Mouse (Mus musculus) heart, embryonic 14.5 days (tissue): Measurements from ENCODE around the gene Lamc2. TPM values are rescaled to one million over a fixed set of nuclear protein-coding genes. Genes with fewer than 3 reads are reported as not detected.

Experiments used
- ATAC-seq: fragments of 200-750 bp; cut with Nextera tagmentation; 2 replicates; pipeline ENCODE4 v1.8.0; 2017; ENCODE audit warnings: low read depth, moderate TSS enrichment; ENCODE audit not compliant: insufficient number of reproducible peaks, insufficient read depth, low FRiP score
- H3K27ac ChIP-seq, 2 experiments: fragments of 200-500 bp in 1 of 2; fragments of 300-500 bp in 1 of 2; sonication (generic) in 1 of 2; replicated peaks in 1 of 2; 2 replicates each; pipeline ENCODE4 v1.5.1; 2012 to 2014; ENCODE audit warnings: low read depth in 2 of 2, low read length in 2 of 2, control low read depth in 1 of 2, mild to moderate bottlenecking in 1 of 2, mixed read lengths in 1 of 2; ENCODE audit not compliant: control insufficient read depth in 1 of 2, insufficient read depth in 1 of 2
- H3K27me3 ChIP-seq: fragments of 300-500 bp; sonication (generic); 2 replicates; pipeline ENCODE4 v1.6.1; 2014; ENCODE audit warnings: mild to moderate bottlenecking, low read length, control low read depth; ENCODE audit not compliant: control insufficient read depth, insufficient read depth
- H3K36me3 ChIP-seq: fragments of 300-500 bp; sonication (generic); 2 replicates; pipeline ENCODE4 v1.6.1; 2014; ENCODE audit warnings: mild to moderate bottlenecking, control low read depth, low read length, mixed read lengths; ENCODE audit not compliant: control insufficient read depth, insufficient read depth
- H3K4me1 ChIP-seq, 2 experiments: fragments of 200-500 bp in 1 of 2; fragments of 300-500 bp in 1 of 2; sonication (generic) in 1 of 2; 2 replicates each; pipeline ENCODE4 v1.6.1; 2012 to 2014; ENCODE audit warnings: low read length in 2 of 2, control low read depth in 1 of 2, mixed read lengths in 1 of 2; ENCODE audit not compliant: control insufficient read depth in 2 of 2, insufficient read depth in 2 of 2
- H3K4me2 ChIP-seq: fragments of 300-500 bp; sonication (generic); 2 replicates; pipeline ENCODE4 v1.6.1; 2014; ENCODE audit warnings: mild to moderate bottlenecking, low read length
- H3K4me3 ChIP-seq, 2 experiments: fragments of 200-500 bp in 1 of 2; fragments of 300-500 bp in 1 of 2; sonication (generic) in 1 of 2; 2 replicates each; pipeline ENCODE4 v1.5.1; 2012 to 2014; ENCODE audit warnings: low read length in 2 of 2, mild to moderate bottlenecking in 2 of 2, control low read depth in 1 of 2, low read depth in 1 of 2, moderate library complexity in 1 of 2; ENCODE audit not compliant: control insufficient read depth in 1 of 2, insufficient read depth in 1 of 2
- H3K9ac ChIP-seq: fragments of 300-500 bp; sonication (generic); 2 replicates; pipeline ENCODE4 v1.6.1; 2014; ENCODE audit warnings: mild to moderate bottlenecking, low read length
- H3K9me3 ChIP-seq: fragments of 300-500 bp; sonication (generic); 2 replicates; pipeline ENCODE4 v1.6.1; 2016; ENCODE audit warnings: low read length, control low read depth; ENCODE audit not compliant: control insufficient read depth
- WGBS: fragments of 180-500 bp; shearing (Covaris S2); extraction: QIAGEN DNeasy Blood & Tissue Kit; methylation state at CpG from one replicate; pipeline ENCODE4 v1.1.7; 2014; 5-methylcytosine and 5-hydroxymethylcytosine counted together
- polyA plus RNA-seq: library from polyadenylated mRNA; unstranded; fragments of >200 nt; fragmentation: Nextera tagmentation; extraction: Ambion mirVana; gene quantifications from 2 replicates; pipeline ENCODE4 v1.2.1, GENCODE M21; 2014

The Lamc2 gene
- polyA plus RNA-seq, 1 experiment from 2014 or later, result 10.5 TPM

- no peak overlapping the region for H3K9ac ChIP-seq
- no peak overlapping the region for H3K4me2 ChIP-seq
- H3K9me3 ChIP-seq, result no peaks in the 10 kb centered on the region
- H3K27ac ChIP-seq, result no peak overlapping the region
- 38% methylated on average over 9 of the region's 9 CpGs for WGBS
- ATAC-seq, result no peak
- peaks cover 2% of the 10 kb centered on the region in 2 experiments; a peak in 1 of 4 replicates for H3K4me1 ChIP-seq
- peaks cover 64% of the 10 kb centered on the region for H3K36me3 ChIP-seq
- H3K4me3 ChIP-seq, result no peak overlapping the region
- no peaks in the 10 kb centered on the region for H3K27me3 ChIP-seq
Observed at GRCm38 (mm10) chr1:153219376-153219775, 33.1 kb upstream of the Lamc2 start.

- no peak for ATAC-seq
- H3K27me3 ChIP-seq, result no peaks in the 10 kb centered on the region
- H3K36me3 ChIP-seq, result peaks cover 37% of the 10 kb centered on the region
- H3K27ac ChIP-seq, result no peak overlapping the region
- H3K4me1 ChIP-seq, result peaks cover 2% of the 10 kb centered on the region in 2 experiments; a peak in 1 of 4 replicates
- WGBS, result 82% methylated on average over 4 of the region's 4 CpGs
- no peak overlapping the region for H3K4me2 ChIP-seq
- H3K4me3 ChIP-seq, result no peak overlapping the region
- no peaks in the 10 kb centered on the region for H3K9me3 ChIP-seq
- no peak overlapping the region for H3K9ac ChIP-seq
Observed at GRCm38 (mm10) chr1:153216516-153216915, 30.3 kb upstream of the Lamc2 start.

- WGBS, result 77% methylated on average over 5 of the region's 5 CpGs
- H3K27ac ChIP-seq, result no peak overlapping the region
- H3K9me3 ChIP-seq, result no peaks in the 10 kb centered on the region
- H3K4me2 ChIP-seq, result no peak overlapping the region
- no peak overlapping the region for H3K9ac ChIP-seq
- H3K36me3 ChIP-seq, result peaks cover 29% of the 10 kb centered on the region
- ATAC-seq, result no peak
- peaks cover 2 to 6% of the 10 kb centered on the region in 2 experiments; a peak in 1 of 4 replicates for H3K4me1 ChIP-seq
- H3K27me3 ChIP-seq, result no peaks in the 10 kb centered on the region
- no peak overlapping the region for H3K4me3 ChIP-seq
Observed at GRCm38 (mm10) chr1:153215676-153216075, 29.4 kb upstream of the Lamc2 start.

- H3K4me3 ChIP-seq, result no peak overlapping the region
- no peak overlapping the region for H3K9ac ChIP-seq
- WGBS, result 24% methylated on average over 4 of the region's 4 CpGs
- no peak overlapping the region for H3K4me2 ChIP-seq
- H3K9me3 ChIP-seq, result no peaks in the 10 kb centered on the region
- H3K27ac ChIP-seq, result no peak overlapping the region
- ATAC-seq, result no peak
- H3K36me3 ChIP-seq, result no peaks in the 10 kb centered on the region
- peaks cover 2 to 6% of the 10 kb centered on the region in 2 experiments; a peak in 2 of 4 replicates for H3K4me1 ChIP-seq
- H3K27me3 ChIP-seq, result no peaks in the 10 kb centered on the region
Observed at GRCm38 (mm10) chr1:153210992-153211391, 24.7 kb upstream of the Lamc2 start.

GRCm38 (mm10) chr1:153210198-153210597 is 24.0 kb upstream of the Lamc2 start:
- no peak overlapping the region for H3K27ac ChIP-seq
- no peak for ATAC-seq
- no peak overlapping the region for H3K9ac ChIP-seq
- H3K9me3 ChIP-seq, result no peaks in the 10 kb centered on the region
- H3K4me2 ChIP-seq, result no peak overlapping the region
- H3K27me3 ChIP-seq, result no peaks in the 10 kb centered on the region
- no peak overlapping the region for H3K4me3 ChIP-seq
- no peaks in the 10 kb centered on the region for H3K36me3 ChIP-seq
- peaks cover 2 to 10% of the 10 kb centered on the region in 2 experiments; a peak in 2 of 4 replicates for H3K4me1 ChIP-seq
- whole genome bisulfite sequencing, result 77% methylated on average over 2 of the region's 2 CpGs

- H3K27ac ChIP-seq, result peak overlapping the region; percentile 8 to 16; a peak in 1 of 4 replicates
- no peak for ATAC-seq
- peaks cover 7 to 31% of the 10 kb centered on the region in 2 experiments for H3K4me1 ChIP-seq
- no peak overlapping the region for H3K4me2 ChIP-seq
- no peak overlapping the region for H3K9ac ChIP-seq
- no peaks in the 10 kb centered on the region for H3K36me3 ChIP-seq
- H3K9me3 ChIP-seq, result no peaks in the 10 kb centered on the region
- WGBS, result 35% methylated on average over 8 of the region's 8 CpGs
- no peaks in the 10 kb centered on the region for H3K27me3 ChIP-seq
- no peak overlapping the region for H3K4me3 ChIP-seq
Observed at GRCm38 (mm10) chr1:153202195-153202594, 15.9 kb upstream of the Lamc2 start.

GRCm38 (mm10) chr1:153201448-153201847 is 15.2 kb upstream of the Lamc2 start:
- no peak overlapping the region for H3K27ac ChIP-seq
- ATAC-seq, result no peak
- peaks cover 7 to 31% of the 10 kb centered on the region in 2 experiments for H3K4me1 ChIP-seq
- no peaks in the 10 kb centered on the region for H3K36me3 ChIP-seq
- H3K9me3 ChIP-seq, result no peaks in the 10 kb centered on the region
- H3K4me2 ChIP-seq, result no peak overlapping the region
- 47% methylated on average over 14 of the region's 14 CpGs for WGBS
- H3K9ac ChIP-seq, result no peak overlapping the region
- no peaks in the 10 kb centered on the region for H3K27me3 ChIP-seq
- no peak overlapping the region for H3K4me3 ChIP-seq

- H3K27me3 ChIP-seq, result no peaks in the 10 kb centered on the region
- H3K27ac ChIP-seq, result no peak overlapping the region
- no peak for ATAC-seq
- H3K9ac ChIP-seq, result no peak overlapping the region
- WGBS, result 85% methylated on average over 3 of the region's 3 CpGs
- no peaks in the 10 kb centered on the region for H3K36me3 ChIP-seq
- H3K9me3 ChIP-seq, result no peaks in the 10 kb centered on the region
- H3K4me3 ChIP-seq, result no peak overlapping the region
- H3K4me2 ChIP-seq, result no peak overlapping the region
- H3K4me1 ChIP-seq, result peaks cover 6 to 32% of the 10 kb centered on the region in 2 experiments
Observed at GRCm38 (mm10) chr1:153197316-153197850, 11.1 kb upstream of the Lamc2 start.
